Mouse (Mus musculus) cerebellum, adult 8-10 months (tissue): Measurements from ENCODE around the gene Lrig1.

Experiments used
- DNase-seq: peaks from one replicate; pipeline ENCODE4 v3.0.0; 2022

The Lrig1 gene

DNA sequence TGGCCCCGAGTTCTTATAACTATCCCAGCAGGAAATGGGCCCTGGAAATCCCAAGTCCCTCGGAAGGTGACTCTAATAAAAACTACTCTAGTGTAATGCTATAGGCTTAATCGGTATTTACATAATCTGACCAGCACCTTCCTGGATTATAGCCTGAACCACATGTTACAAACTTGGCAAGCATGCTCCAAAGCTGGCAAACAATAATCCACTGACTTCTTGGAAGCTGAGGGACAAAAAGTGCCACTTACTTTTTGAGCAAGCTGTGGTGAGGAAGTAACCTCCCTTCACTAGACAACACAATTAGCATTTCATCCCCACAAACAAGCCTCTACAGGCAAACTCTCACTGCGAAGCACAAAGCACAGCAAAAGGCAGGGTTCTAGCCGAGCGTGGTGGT is 30.6 kb downstream of the Lrig1 start:
- DNase-seq: no peak

DNA sequence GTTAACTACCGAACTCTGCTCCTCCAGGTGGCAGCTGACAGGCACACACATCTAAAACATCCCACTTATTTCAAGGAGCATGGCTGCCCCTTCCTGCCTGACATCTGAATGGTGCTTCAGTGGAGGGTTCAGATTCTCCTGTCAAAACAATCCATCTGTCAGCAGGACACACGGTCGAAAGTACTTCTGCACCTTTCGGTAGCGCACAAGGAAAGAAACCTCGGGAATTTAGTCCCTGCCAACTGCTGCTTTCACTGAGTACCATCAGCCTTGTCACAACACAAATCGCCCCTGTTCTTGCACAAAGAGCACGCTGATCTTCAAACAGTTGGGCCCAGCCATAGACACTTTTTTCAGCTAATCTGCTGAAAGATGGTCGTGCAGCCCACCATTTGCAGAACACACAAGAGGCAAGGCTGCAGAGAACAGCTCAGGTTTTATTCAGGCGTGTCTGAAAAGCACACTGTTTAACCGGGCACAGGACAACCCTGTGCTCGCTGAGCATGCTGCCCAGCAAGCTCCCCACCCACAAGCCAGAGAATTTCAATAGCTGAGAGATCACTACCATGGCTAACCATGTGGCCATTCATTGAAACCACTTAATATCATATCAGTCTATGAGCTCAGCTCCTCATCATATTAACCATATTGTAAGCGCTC is 31.6 kb downstream of the Lrig1 start:
- no peak for DNase-seq

DNA sequence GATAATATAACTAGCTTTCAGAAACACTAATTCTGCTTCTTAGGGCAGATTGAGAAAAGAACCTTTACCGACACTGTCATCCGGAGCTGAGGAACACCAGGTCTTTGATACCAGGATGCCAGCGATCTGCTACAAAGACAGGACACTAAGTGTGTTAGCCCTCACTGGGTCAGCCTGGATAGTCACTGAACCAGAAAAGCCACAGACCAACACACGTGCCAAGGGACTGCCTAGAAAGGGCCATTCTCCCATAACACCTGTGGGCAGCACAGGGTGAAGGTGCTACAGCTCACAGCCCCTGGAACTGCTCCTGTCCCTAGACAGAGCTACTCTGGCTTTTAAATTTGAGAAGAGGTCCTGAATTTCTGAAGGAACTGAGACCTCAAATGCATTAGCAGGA is 32.8 kb downstream of the Lrig1 start:
- DNase-seq: no peak

DNA sequence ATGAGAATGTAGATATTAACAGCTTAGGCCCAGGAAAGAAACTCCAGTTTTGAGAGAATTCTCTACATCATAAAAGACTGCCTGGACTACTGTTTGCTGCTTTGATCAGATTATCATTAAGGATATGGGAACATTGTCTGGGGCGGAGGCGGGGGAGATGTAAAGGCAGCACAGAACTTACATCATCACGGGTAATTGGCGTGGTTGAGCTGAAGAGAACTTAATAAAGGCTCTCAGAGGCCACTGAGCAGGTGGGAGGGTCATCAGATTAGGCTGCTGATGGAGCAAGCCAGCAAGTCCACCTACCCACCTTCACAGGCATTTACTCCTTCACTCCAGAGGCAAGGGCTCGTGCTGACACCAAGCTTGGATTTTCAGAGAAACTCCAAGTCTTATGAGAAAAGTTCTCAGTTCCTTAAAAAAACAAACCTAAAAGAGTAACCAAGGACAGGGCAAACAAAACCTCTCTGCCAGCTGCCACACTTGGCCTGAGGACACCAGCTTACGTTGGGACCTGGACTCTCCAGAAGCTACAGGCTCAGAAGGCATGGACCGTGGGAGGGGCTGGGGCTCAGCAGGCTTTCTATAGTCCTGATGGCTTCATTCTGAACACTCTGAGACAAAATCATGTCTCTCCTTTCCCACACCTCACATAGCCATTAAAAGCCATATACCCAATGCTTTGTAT is 33.4 kb downstream of the Lrig1 start:
- DNase-seq: no peak

DNA sequence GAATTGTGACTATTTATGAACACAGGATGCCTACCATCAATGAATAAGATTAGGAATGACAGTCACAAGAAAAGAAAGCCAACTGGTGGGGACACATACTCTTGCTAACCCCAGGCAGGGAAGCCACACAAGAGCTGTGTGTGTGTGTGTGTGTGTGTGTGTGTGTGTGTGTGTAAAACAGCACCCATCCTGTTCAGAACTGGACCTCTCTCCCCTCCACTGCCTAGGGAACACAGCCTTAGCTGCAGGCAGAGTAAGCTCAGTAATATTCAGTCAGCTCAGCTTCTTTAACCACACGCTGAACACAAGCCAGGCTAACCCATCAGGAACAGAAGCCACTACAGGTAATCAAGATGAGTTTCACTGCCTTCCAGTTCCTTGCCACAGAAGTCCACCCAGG is 34.3 kb downstream of the Lrig1 start:
- no peak for DNase-seq

DNA sequence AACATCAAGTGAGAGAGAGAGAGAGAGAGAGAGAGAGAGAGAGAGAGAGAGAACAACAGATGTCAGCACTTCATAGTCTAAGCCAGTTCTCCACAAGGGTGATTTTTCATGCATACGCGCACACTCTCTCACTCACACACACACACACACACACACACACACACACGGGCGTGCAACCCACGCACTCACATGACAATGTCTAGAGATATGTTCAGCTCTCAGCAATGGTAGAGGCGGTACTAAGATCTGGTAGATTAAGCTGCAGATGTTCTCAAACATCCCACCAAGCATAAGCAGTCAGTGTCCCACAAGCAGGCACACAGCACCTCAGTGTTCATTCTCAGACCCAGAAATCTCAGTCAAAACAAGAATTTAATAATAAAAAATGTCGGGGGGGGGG is 34.7 kb downstream of the Lrig1 start:
- no peak for DNase-seq

DNA sequence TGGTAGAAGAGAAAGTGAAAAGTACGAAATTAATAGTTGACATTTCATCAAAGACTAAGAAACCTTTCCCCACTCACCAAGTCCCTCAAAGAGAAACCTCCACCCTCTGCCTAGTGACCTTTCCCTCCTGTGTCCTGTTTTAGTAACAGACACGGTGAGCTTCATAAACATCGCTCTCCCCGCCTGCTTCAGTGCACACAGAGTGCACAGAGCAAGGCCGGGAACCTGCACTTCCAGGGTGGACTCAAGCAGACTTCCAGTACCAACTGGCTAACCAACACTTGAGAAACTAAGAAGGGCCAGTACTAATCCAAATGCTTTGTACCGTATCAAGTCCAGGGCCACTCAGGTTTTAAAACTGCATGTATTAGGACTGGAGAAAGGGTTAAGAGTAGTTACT is 36.0 kb downstream of the Lrig1 start:
- DNase-seq: no peak

DNA sequence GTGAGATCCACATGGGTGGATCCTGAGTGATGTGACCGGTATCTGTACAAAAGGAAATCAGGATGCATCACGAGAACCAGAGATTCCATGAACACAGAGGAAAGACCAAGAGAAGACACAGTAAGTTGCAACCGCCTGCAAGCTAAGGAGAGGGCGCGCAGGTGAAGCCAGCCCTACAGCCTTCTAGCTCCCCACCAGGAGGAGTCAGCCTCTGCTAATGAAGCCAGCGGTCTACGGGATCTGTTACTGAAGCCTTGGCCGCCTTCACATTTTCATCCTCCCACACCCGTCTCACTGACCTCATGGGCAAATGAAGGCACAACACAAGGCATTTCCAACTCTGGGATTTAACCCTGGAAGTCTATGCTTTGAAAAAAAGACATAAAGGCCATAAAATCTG is 38.0 kb downstream of the Lrig1 start:
- no peak for DNase-seq

DNA sequence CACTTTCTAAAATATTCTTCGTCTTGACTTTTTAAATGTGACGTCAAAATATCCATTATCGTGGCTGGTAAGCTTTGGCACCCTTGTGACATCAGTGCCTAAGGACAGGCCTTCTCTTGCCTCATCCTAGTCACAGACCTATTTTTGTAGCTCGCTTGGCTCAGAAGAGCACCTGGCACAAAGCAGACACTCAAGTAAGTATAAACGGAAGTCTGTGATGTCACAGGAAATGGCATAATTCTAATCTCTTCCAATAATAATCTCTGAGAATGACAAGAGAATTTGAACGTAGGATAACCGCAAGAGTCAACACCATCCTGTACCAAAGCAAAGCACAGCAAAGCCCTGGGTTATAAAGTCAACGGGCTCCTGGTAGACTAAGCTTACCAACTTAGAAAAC is 38.6 kb downstream of the Lrig1 start:
- DNase-seq: no peak

DNA sequence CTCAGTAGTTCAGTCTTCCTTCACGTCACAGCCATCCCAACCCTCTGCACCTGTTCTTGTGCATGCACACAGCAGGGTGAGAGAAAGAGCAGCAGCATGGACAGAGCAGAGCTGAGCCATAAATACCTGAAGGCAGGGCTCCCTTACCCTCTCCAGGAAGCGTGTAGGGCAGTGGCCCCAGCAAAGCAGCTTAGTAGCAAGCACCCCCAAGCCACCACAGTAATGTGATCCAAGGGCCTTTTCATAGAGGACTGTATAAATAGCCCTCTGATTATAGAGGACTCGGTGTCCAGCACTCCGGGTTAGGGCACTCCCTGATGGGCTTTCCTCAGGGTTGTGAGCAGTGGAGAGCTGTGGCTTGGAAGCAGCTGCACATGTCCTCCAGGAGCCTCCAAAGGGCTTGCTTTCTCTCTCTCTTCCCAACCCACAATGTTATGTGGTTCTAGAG is 40.0 kb downstream of the Lrig1 start:
- peak; percentile 26 for DNase-seq

DNA sequence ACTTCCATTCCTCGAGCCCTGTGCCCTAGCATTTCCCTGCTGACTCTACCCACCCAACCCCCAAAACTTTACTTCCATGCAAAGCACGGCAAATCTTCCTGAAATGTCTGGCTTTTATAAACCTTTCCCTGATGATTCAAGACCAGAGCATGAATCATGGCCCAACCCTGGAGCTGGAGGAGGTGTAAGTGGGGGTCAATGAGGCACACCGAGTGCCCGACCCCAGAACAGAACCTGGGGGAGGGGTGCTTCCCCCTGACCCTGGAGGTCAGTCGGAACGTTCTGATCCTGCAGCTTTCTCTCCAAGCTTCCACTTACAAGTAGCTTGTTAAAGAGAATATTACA is 41.9 kb downstream of the Lrig1 start:
- DNase-seq: no peak

DNA sequence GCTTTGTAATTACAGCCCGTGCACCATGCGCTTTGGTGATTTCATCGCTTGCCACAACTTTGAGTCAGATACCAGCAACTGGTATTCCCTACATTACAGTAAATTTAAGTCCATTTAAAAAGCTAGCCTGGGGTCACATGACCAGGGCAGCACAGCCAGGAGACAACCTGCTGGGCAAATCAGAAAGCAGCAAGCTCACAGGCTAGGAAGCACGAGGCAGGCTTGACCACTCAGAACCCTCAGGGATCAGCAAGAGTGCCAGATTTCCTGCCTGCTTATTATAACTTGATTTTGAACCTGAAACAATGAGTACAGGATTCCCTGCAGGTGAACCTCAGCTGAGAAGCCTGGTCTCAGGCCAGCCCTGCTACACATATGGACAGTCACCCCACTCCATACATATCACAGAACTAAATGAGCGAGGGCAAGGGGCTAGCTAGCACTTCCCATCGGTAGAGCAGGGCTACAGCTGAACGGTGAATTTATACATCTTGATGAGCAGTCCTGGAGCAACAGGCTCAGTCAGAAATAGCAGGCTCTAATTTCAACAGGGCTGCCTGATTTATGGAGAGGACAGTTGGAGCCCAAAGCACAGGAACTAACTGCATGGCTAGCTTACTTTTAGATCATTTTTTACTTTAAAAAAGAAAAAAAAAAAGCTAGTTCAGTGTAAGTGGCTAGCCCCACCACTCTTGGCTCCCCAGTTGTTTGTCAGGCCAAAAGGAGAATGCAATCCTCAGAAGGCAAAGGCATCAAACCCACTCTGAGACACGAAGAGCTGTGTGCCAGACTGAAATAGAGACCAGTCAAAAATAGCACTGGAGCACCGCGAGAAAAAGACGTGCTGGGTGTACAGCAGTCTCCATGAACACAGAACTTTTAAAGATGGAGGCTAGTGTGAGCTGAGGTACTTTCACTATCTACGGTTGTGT is 42.5 kb downstream of the Lrig1 start:
- no peak for DNase-seq

DNA sequence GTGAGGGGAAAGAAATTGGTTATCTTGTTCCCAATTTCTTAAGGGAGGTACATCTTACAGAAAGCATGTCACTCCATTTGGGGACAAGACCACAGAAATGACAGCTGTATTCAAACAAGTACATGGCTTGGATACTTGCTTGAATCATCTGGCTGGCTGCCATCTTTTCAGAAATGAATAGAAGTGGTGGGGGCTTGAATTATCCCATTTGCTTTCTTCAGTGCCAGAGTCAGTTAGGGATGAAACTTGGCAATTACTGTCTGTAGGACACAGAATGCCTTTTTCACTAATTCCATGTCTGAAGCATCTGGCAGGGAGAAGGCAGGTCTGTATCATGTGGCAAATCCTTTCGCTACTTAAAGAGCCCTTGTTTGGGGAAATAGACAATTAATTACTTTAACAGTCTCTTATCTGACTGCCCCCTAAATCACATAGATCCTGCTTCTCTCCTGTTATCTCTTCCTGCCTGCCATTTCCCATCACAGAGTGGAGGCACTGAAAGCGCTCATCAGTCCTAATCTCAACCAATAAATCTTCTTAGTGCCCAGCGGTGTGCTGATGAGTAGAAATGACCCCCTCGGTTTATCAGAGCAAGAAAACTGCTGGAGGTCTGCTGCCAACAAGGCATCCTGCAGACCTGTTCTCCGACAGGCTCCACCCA is 44.0 kb downstream of the Lrig1 start:
- DNase-seq: no peak

DNA sequence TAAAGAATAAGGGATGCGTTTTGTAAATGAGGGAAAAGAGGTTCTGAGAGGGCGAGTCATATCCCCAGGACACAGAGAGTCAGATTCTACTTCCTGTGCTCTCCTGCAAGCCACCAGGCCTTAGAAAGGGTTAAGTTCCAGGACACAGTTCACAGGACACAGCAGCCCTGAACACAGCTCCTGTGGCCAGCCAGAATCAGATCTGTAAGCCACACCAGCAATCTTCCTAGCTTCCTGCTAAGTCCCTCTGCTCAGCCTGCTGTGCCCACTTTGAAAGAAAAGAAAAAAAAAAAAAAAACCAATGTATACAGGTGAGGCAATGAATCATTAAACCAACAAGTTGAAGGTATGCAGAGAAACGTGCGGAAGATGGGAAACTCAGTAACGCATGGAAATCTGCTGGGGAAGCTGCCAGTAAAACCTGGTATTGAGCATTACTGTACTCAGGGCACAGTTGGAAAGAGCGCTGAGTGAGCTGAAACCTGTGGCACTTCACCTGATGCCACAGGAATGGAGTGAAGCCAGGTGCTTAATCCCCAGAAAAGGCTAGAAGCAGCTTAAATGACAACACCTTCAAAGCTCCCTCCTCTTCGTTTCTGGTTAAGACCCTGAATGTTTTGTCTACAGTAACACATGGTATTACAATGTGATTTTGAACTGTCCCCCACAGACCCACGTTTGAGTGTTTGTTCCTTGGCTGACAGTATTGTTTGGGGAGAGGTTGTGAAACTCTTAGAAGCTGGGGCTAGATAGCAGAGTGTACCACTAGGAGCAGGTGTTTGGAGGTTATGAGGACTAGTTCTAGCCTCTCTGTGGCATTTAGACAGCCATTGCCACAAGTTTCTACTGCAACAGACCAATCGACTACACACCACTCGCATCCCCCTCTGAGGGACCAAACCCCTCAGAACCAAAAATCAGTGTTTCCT is 46.3 kb downstream of the Lrig1 start:
- no peak for DNase-seq

DNA sequence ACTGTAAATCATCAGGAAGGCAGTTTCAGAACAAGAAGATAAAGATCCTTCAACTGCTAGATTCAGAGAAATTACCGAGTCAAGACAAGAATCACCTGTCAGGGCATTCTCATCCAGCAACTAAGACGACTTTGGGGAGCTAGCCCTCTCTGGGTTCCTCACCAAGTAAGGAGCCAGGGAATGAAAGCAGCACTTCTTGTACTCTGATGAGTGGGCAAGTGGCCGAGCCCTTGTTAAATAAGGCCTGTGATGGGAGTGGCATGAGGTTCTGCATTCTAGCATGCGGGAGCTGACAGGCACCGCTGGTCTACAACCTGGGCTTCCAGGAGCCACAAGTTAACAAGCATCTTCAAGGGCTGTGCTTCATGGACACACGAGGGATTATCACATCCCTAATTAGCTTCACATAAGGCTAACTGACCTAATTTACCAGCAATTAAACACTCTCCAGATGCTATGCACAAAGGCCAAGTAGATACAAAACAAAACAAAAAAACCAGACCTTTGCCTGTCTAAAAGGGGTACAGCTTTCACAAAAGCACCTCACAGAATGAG is 47.2 kb downstream of the Lrig1 start:
- no peak for DNase-seq

DNA sequence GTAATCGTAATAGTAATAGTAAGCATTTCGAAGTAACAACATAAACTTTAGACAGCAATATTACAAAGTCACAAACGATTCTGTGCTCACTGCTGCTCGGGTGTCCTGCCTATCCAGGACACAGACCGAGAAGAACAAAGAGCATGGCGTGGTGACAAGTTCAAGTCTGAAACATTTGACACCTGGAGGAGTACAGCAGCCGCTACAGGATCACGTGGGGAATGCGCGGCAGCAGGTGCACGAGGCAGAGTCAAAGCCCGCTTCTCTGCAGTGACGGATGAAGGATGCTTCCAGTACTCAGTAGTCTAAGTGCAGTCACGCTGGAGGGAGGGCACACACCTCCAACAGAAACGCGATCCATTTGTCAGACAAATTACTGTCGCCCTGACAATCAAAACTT is 48.4 kb downstream of the Lrig1 start:
- DNase-seq: no peak

DNA sequence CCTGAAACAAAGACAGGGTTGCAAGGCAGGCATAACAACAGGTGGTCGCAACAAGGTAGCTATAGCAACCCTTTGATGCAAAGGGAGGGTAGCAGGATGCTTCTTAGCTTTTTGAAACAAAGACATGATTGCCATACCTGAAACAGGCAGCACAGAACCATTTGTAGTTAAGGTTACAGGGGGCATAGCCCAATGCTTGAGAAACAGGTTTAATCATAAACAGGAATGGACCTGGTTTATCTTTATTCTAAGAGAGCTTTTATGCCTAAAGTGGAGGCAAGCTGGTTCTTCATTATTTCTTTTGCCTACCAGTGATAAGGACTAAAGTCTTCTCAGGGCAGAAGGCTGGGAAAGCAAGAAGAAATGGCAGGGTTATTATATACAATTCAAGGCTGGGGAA is 50.3 kb downstream of the Lrig1 start:
- DNase-seq: no peak

DNA sequence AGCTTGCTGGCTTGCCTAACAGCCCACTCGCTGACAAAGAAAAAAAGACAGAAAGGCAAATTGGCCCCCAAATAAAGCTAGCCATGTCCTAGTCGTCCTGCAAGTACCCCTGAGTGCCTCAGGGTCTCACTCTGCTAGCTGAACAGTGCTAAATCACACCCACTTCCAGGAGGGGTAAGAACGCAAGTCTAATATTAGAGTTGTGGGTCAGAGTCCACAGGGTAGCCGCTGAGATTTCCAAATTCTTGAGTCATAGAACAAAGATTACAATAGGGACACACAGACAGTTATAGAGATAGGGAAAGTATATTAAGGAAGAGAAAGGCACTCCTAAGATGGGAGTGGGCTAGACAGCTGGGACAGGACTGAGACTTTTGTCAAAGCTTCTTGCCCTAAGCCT is 51.5 kb downstream of the Lrig1 start:
- no peak for DNase-seq

DNA sequence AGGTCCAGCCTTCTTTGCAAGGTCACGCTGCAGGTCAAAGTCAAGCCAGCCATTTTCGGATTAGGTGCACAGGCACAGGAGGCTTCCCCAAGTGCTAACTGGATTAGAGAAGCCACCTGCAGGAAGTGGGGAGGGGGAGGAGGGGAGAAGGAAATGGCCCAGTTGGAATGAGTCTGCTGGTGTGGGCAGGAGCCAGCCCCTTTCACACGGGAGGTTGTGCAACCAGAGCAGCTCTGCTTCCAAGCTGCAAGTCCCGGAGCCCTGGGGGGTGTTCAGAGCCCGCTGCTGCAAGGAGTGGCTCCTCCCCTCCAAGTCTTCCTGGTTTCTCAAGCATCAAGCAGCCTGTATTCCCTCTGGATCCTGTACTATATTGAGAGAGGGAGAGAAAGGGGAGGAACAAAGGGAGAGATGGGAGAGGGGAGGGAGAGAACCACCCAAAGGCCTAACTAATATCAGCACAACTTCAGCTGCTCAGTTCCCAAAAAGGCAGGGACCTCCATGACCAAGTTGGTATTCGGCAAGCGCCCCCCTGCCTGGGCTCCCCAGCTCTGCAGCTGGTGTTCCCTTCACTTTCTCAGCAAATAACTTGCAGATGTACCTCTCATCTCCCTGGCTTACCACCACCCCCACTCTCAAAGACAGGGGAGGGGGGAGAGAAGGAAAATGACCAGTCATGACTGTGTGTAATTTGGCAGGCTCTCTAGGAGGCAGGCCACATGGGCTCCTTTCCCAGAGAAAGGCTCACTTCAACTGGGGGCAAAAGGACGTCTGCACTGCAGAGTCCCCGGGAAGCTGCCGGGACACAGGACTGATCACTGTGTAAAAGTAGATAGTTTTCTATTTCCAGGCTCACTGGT is 52.2 kb downstream of the Lrig1 start:
- no peak for DNase-seq

DNA sequence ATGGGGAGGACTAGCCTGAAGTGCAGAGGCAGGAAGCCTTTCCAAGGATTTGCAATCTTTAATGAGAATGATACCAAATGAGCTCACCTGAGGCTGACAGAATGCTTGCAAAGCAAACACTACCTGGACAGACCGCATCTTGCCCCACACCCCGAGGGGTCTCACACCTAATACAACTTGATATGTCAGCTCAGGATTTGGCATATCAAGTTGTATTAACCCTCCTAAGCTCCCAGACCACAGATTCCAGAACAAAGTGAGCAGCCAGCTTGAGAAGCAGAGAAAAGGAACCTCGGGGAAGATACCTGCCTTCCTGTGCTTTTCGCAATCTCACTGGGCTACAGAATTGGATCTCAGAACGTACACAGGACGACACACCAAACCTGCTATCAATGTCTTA is 53.1 kb downstream of the Lrig1 start:
- no peak for DNase-seq

DNA sequence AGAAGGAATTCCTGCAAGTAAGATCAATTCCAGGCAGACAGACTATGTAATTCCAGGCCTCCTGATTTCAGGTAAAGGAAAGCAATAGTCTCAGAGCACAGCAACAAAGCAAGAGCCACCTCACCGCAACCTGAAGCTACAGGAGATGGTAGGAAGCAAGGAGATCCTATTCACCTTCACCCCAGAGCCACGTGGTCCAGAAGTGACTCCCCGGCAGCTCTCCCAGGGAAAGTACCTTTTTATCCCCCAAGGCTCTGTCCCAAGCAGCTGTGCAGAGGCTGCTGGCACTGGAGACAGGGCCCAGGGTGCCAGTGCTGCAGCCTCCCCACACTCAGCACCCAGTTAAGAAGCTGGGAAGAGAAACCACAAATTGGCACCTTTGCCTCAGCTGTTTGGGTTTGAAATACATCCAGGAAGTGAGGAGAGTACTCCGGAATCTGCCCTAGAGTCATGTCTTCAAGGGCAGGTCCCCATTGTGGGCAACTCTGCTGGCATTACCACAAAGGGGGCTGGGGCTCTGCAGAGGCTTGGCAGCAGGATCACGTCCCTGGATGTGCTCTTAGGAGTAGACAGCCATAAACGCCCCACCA is 53.6 kb downstream of the Lrig1 start:
- no peak for DNase-seq
